Mouse (Mus musculus) small intestine, adult 2 months (tissue): ENCODE measurements around the gene Lactbl1.

Source experiments
- CTCF ChIP-seq: fragments of 200-500 bp; IDR thresholded peaks from 2 replicates; pipeline ENCODE4 v1.5.1; 2012; ENCODE audit warnings: low read depth, mild to moderate bottlenecking, control low read depth, inconsistent platforms, low read length, moderate library complexity, mixed read lengths; ENCODE audit not compliant: insufficient replicate concordance, insufficient read length; ENCODE audit errors: extremely low read depth
- POLR2A ChIP-seq: fragments of 200-500 bp; IDR thresholded peaks from 2 replicates; pipeline ENCODE4 v1.6.1; 2012; ENCODE audit warnings: low read depth, mild to moderate bottlenecking, control low read depth, inconsistent platforms, low read length, moderate library complexity

DNA sequence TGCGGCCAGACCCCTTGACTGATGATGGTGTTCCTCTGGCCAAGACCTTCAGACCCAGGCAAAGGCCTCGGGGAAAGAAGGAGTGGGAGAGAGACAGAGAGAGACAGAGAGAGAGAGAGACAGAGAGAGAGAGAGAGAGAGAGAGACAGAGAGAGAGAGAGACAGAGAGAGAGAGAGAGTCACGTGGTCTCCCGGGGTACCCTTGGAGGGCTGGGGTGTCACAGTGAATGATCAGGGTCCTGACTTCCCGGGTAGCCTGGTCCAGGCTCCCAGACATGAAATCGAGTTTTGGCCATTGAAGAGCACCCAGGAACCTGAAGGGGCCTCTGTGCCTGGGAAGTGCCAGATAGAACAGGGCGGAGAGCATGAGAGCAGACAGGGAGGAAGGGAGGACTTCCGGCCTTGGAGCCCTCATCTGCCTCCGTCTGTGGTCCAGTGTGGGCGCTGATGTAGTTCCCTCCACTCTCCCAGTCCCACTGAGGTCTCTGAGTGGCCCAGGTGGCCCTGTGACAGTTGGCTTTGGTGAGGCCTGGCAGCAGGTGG is 31.3 kb downstream of the Lactbl1 start:
- TF ChIP-seq CTCF, result no peak
- no peak for TF ChIP-seq POLR2A
